Mouse (Mus musculus) liver, postnatal 0 days (tissue): Measurements from ENCODE around the gene Cutal. TPM values are rescaled to one million over a fixed set of nuclear protein-coding genes. Genes with fewer than 3 reads are reported as not detected.
"Not testable (repeated sequence)": the region's sequence is repeated elsewhere in the genome, so short reads cannot be mapped to it uniquely, and the experiment has no call there.

Experiments used
- ATAC-seq: fragments of 200-750 bp; cut with Nextera tagmentation; 2 replicates; pipeline ENCODE4 v1.8.0; 2017; ENCODE audit warnings: mild to moderate bottlenecking, moderate library complexity
- DNase-seq: peaks from one replicate; pipeline ENCODE4 v3.0.0-alpha.2; 2016
- H3K27ac ChIP-seq: fragments of 300-500 bp; sonication (generic); 2 replicates; pipeline ENCODE4 v1.5.1; 2014; ENCODE audit warnings: antibody characterized with exemption, moderate library complexity, mild to moderate bottlenecking, low read depth
- H3K27me3 ChIP-seq: fragments of 300-500 bp; sonication (generic); 2 replicates; pipeline ENCODE4 v1.6.1; 2014; ENCODE audit warnings: low read length, control low read depth, mixed read lengths; ENCODE audit not compliant: insufficient read depth
- H3K36me3 ChIP-seq: fragments of 300-500 bp; sonication (generic); replicated peaks from 2 replicates; pipeline ENCODE4 v1.6.1; 2014; ENCODE audit warnings: mild to moderate bottlenecking, control low read depth, low read length, moderate library complexity, mixed read lengths; ENCODE audit not compliant: insufficient read depth
- H3K4me1 ChIP-seq: fragments of 300-500 bp; sonication (generic); 2 replicates; pipeline ENCODE4 v1.6.1; 2014; ENCODE audit warnings: antibody characterized with exemption, mild to moderate bottlenecking, control low read depth; ENCODE audit not compliant: insufficient read depth
- H3K4me2 ChIP-seq: fragments of 300-500 bp; sonication (generic); 2 replicates; pipeline ENCODE4 v1.6.1; 2014; ENCODE audit warnings: low read depth, mild to moderate bottlenecking, low read length, moderate library complexity, mixed read lengths
- H3K4me3 ChIP-seq: fragments of 300-500 bp; sonication (generic); 2 replicates; pipeline ENCODE4 v1.5.1; 2014; ENCODE audit warnings: low read depth, low read length
- H3K9ac ChIP-seq: fragments of 300-500 bp; sonication (generic); replicated peaks from 2 replicates; pipeline ENCODE4 v1.6.1; 2014; ENCODE audit warnings: mild to moderate bottlenecking, moderate library complexity
- H3K9me3 ChIP-seq: fragments of 300-500 bp; sonication (generic); 2 replicates; pipeline ENCODE4 v1.6.1; 2016; ENCODE audit warnings: mild to moderate bottlenecking, control low read depth, low read length, mixed read lengths
- CTCF ChIP-seq: sonication (generic); IDR thresholded peaks from 2 replicates; pipeline ENCODE4 v1.5.1; 2016; ENCODE audit warnings: antibody characterized with exemption, low read depth
- EP300 ChIP-seq: IDR thresholded peaks from 2 replicates; pipeline ENCODE4 v1.6.1; 2016; ENCODE audit warnings: antibody characterized with exemption, low read depth, mild to moderate bottlenecking
- WGBS: fragments of 180-500 bp; shearing (Covaris S2); extraction: QIAGEN DNeasy Blood & Tissue Kit; methylation state at CpG from one replicate; pipeline ENCODE4 v1.1.7; 2014; ENCODE audit not compliant: insufficient replicate concordance; 5-methylcytosine and 5-hydroxymethylcytosine counted together
- polyA plus RNA-seq: library from polyadenylated mRNA; unstranded; fragments of >200 nt; fragmentation: Nextera tagmentation; extraction: Ambion mirVana; gene quantifications from 2 replicates; pipeline ENCODE4 v1.2.1, GENCODE M21; 2015

Gene Cutal
- polyA plus RNA-seq, 1 experiment from 2014 or later = 8.5 TPM

DNA sequence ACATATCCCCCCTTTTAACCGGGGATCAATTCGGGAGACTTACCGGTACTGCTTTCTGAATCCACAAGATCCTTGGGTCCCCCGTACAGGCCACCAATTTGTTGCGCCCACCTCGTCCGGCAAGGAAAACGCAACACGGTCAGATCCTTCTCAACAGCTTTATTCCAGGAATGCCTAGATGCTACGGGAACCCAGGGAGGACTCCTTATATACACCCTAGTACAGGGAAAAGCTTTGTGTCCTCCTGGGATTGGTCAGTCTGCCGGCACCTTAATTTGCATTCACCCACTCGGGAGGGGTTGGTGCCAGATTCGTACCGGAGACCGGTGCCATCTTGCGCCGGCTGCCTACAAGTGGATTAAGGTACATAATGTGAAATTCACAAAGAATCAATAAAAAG, 40.6 kb upstream of the Cutal start:
- Histone ChIP-seq H3K4me2 (no peak overlapping the region), H3K4me3 (no peak overlapping the region), H3K27me3 (0 out of 2 replicates have a peak, but pooled peaks cover 3% of the 10 kb centered on the region), H3K9me3 (no peaks in the 10 kb centered on the region), H3K27ac (no peak overlapping the region), H3K4me1 (no peaks in the 10 kb centered on the region; the same call in 1 of the 2 replicates), H3K9ac (no peak overlapping the region), H3K36me3 (no peaks in the 10 kb centered on the region)
- DNase-seq (no peak), ATAC-seq (no peak)
- TF ChIP-seq CTCF (no peak), EP300 (no peak)
- 89% methylated on average over 17 of the region's 17 CpGs for WGBS

- TF ChIP-seq CTCF (no peak), EP300 (no peak)
- no peak overlapping the region for H3K4me2 ChIP-seq
- H3K4me3 ChIP-seq = no peak overlapping the region
- ATAC-seq (no peak), DNase-seq (no peak)
- WGBS = 64% methylated on average over 3 of the region's 3 CpGs
- no peaks in the 10 kb centered on the region for H3K36me3 ChIP-seq
- H3K27ac ChIP-seq = no peak overlapping the region
- no peaks in the 10 kb centered on the region for H3K4me1 ChIP-seq
- 0 out of 2 replicates have a peak, but pooled peaks cover 3% of the 10 kb centered on the region for H3K27me3 ChIP-seq
- no peak overlapping the region for H3K9ac ChIP-seq
- no peaks in the 10 kb centered on the region for H3K9me3 ChIP-seq
These were observed 38.5 kb upstream of the Cutal start for GRCm38 (mm10) chr2:34835669-34836068.

DNA sequence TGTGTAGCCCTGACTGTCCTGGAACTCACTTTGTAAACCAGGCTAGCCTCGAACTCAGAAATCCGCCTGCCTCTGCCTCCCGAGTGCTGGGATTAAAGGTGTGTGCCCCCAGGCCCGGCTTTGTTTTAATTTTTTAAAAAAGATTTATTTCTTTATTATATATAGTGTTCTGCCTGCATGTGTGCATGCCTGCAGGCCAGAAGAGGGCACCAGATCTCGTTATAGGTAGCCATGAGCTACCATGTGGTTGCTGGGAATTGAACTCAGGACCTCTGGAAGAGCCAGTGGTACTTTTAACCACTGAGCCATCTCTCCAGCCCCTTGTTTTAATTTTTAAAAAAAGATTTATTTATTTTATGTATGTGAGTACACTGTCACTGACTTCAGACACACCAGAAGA, 34.1 kb upstream of the Cutal start:
- TF ChIP-seq CTCF = peak; percentile 40
- not testable (repeated sequence) for H3K4me1 ChIP-seq, DNase-seq, H3K9me3 ChIP-seq, H3K27ac ChIP-seq, H3K9ac ChIP-seq, ATAC-seq, H3K36me3 ChIP-seq, H3K4me3 ChIP-seq, H3K27me3 ChIP-seq, H3K4me2 ChIP-seq
- 72% methylated on average over 5 of the region's 5 CpGs for WGBS

DNA sequence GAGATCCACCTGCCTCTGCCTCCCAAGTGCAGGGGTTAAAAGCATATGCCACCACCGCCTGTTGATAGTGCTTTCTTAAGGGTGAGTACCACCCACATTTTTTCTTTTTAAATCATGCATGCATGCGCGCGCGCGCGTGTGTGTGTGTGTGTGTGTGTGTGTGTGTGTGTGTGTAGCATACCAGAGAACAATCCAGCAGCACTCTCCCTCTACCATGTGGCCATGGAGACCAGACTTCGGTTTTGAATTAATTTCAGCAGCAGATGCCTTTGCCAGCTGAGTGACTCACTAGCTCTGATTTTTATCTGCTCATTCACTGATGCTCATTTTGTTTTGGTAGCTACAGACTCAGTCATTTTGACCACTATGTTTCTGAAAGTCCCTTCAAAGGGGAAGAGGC, 32.5 kb upstream of the Cutal start:
- TF ChIP-seq CTCF (no peak), EP300 (no peak)
- Histone ChIP-seq H3K27me3 (0 out of 2 replicates have a peak, but pooled peaks cover 3% of the 10 kb centered on the region), H3K9ac (no peak overlapping the region), H3K36me3 (no peaks in the 10 kb centered on the region), H3K4me3 (no peak overlapping the region), H3K27ac (no peak overlapping the region), H3K4me2 (no peak overlapping the region), H3K4me1 (no peaks in the 10 kb centered on the region), H3K9me3 (no peaks in the 10 kb centered on the region)
- no peak for ATAC-seq
- no peak for DNase-seq
- WGBS = 85% methylated on average over 8 of the region's 8 CpGs

DNA sequence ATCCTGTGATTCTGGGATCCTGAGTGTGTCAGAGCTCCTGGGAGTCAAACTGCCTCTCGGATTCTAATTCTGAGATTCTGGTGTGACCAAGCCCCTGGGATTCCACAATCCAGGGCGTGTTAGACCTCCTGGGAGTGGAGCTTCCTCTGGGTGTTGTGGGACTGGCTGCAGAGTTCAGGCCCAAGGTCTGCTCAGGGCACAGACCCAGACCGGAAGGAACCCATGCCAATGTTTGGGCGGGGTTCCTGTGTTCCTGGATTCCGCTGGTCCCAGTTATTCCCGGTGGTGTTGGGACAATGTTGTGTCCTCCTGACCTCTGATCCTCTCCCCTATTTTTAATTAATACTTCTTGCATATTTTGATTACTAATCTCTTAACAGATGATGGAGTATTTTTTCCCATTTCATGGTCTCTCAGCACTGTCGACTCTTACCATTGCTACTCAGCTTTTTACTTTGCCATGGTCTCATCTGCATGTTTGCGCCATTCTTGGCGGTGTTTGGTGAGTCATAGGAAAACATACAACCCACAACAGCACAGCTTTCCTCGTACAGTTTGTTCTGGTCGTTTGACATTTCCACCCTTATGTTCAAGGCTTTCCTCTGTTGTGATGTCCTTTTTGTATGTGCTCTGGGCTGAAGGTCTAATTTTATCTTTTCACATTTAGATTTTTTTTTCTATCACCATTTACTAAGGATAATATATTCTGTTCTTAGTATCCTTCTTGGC, 30.8 kb upstream of the Cutal start:
- Histone ChIP-seq H3K27ac (no peak overlapping the region), H3K27me3 (0 out of 2 replicates have a peak, but pooled peaks cover under 1% of the 10 kb centered on the region), H3K4me2 (no peak overlapping the region), H3K9me3 (no peaks in the 10 kb centered on the region), H3K9ac (no peak overlapping the region), H3K36me3 (no peaks in the 10 kb centered on the region), H3K4me3 (no peak overlapping the region), H3K4me1 (no peaks in the 10 kb centered on the region)
- ATAC-seq (no peak), DNase-seq (no peak)
- 63% methylated on average over 11 of the region's 11 CpGs for WGBS
- TF ChIP-seq CTCF = no peak
- 0 out of 2 replicates have a peak, but pooled peaks have one; percentile 21 for TF ChIP-seq EP300

- Histone ChIP-seq H3K4me1 (no peaks in the 10 kb centered on the region), H3K27ac (no peak overlapping the region), H3K36me3 (peaks cover 14% of the 10 kb centered on the region), H3K27me3 (no peaks in the 10 kb centered on the region), H3K9ac (no peak overlapping the region), H3K9me3 (no peaks in the 10 kb centered on the region), H3K4me3 (no peak overlapping the region), H3K4me2 (no peak overlapping the region)
- no peak for TF ChIP-seq CTCF
- TF ChIP-seq EP300 = no peak
- DNase-seq (no peak), ATAC-seq (no peak)
- WGBS = 74% methylated on average over 1 of the region's 1 CpGs
These were observed 26.5 kb upstream of the Cutal start for GRCm38 (mm10) chr2:34847702-34848101.
